Mouse (Mus musculus) spleen, postnatal 4 days (tissue): ENCODE measurements around the gene Shpk.

Experiments used
- DNase-seq, 2 experiments: peaks; one replicate each; pipeline ENCODE4 v3.0.0; 2022; ENCODE audit warnings: low spot score in 2 of 2

Shpk gene

DNA sequence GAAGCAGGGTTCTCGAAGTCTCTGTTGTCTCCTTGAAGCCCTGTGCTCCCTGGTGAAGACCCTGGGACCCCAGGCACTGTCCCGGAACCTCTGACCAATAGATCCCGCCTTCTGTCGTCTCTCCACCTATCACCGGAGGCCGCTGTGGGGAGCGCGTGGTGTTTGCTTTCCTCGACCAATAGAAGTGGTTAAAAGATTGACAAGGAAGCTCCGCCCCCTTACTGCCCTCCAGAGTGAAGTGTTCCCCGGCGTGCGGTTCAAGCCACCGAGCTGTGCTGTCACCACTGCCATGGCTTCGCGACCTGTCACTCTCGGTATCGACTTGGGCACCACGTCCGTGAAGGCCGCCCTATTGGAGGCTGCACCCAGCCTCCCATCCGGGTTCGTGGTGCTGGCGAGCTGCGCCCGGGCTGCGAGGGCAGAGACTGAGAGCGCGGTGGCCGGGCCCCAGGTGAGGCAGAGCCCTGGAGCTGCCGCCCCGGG lies at the start of gene Shpk:
TSS of gene Shpk (plus strand) at position 231 of the 483 bp plus-strand sequence.
- DNase-seq: peak; percentile 94 to 96

DNA sequence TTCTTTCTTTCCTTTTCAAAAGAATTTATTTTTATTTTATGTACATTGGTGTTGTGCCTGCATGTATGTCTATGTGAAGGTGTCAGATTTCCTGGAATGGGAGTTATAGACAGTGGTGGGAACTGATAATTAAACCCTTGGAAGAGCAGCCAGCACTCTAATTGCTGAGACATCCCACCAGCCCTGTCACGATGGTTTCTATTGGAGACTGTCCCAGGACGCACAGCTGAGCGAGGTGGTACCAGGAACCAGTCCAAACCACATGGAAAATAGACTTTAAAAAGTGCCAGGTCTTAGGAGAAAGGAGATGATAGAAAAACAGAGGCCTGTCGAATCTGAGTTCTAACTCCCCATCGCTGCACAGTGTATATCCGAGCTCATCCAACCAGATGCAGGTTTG lies 44.2 kb upstream of the Shpk start:
- no peak for DNase-seq

DNA sequence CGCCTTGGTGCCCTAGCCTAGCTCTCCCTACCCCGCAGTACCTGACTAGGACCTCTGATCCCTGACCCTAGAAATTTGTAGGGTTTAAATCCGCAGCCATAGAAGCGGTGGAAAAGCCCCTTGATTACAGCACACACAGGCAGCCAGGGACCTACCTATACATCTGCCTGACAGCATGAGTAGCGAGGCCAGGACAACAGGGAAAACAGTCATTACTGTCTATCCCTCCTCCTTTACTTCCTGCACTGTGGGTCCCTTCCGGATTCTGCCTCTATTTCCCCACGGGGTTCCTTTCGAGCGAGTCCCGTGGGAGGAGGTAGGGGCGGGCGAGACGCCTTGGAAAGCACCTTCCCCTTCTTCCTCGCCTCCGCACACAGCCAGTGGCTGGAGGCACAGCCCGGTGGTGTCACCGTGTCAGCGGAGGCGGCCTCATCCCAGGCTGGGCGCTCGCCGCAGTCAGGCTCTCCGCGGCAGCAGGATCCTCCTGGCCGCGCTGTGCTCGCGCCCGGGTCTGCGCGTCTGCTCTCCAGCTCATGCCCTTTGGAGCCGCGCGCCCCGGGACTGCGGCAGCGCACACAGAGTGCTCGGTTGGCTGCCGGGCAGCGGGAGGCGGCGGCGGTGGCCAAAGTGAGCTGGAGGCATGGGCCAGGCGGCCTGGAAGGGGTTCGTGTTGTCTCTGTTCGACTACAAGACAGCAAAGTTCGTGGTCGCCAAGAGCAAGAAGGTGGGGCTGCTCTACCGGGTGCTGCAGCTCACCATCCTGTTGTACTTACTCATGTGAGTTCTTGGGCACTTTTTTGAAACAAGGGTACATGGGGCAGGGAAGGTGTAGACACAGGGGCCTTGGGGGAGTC lies 39.1 kb upstream of the Shpk start, which contains the start of gene P2rx5:
TSS of gene P2rx5 (plus strand) at position 465 of the 854 bp plus-strand sequence.
- no peak for DNase-seq

DNA sequence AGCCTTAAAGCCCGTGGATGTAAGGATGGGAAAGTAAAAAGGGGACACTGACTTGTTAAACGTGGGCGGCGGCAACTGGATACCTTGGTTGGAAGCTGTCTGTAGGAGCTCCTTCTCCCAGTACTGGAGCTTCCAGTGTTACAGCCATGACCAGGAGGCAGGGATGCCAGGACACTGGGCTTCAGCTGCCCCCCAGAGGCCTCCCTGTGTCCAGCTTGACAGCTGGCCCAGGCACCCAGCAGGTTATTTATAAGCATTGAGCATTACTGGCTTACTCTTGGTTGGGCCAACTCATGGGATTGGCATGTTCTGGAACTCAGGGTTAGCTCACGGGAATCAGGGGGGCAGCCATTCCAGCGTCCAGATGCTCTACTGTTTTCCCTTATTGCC lies 38.5 kb upstream of the Shpk start:
- DNase-seq: no peak

DNA sequence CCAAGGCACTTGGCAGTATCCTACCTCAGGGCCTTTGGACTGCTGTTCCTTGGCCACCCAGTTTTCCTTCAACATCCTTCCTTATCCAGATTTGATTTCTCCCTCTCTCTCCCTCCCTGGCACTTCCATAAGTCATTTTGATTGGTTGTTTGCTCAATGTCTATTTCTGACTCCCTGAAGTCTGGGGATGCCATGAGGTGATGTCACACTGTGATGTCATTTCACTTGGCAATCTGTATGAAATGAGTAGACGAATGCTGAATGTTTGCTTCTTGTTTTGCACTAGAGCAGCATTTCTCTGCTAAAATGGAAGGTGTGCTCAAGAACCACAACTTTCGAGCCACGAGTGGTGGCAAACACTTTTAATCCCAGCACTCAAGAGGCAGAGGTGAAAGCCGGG lies 37.6 kb upstream of the Shpk start:
- DNase-seq: no peak

DNA sequence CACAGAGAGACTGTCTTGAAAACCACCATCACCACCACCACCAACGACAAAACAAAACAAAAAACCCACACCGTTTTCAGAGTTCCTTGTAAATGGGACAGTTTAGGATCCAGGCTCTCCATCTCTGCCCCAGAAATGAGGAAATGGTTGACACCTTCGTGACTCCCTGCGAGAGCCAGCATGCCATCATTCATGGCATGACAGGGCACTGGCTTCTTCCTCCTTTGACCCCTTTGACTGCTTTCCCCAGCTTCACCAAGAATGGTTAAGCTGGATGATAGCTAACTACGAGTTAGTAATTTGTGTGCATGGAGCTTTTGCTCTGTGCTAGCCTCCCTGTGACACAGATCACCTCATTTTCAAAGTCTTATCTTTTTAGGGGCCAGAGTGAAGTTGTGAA lies 37.0 kb upstream of the Shpk start:
- no peak for DNase-seq

DNA sequence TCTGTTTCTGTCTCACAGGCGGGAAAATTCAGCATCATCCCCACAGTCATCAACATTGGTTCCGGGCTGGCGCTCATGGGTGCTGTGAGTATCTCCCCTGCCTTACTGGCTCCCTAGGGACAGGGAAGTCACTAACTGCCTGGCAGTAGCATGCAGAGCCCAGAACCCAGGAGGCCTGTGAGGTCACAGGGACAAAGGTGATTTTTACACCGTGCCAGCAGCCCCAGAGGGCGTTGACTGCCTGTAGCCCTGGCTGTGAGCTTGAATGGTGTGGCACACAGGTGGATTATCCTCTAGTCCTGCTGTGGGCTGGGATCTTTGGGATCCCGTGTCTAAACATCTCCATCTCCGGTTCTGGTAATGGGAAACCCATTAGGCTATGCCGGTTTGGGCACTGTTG lies 31.2 kb upstream of the Shpk start:
- DNase-seq: no peak

DNA sequence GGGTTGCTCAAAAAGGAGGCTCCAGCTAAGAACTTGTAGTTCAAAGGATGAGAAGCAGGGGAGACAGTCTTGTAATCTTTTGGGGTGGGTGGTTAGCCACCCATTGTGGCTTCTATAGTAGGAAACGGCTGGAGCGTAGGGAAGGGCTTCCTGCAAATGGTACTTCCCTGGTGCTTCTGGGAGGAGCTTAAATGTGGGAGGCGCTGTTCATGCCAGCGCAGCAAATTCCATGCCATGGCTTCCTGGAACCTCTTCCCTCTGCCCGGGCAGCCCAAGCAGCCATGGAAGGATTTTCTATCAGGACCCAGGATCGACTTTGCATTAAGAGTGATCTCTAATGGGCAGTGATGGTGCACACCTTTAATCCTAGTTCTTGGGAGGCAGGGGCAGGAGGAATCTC lies 30.7 kb upstream of the Shpk start:
- DNase-seq: no peak

DNA sequence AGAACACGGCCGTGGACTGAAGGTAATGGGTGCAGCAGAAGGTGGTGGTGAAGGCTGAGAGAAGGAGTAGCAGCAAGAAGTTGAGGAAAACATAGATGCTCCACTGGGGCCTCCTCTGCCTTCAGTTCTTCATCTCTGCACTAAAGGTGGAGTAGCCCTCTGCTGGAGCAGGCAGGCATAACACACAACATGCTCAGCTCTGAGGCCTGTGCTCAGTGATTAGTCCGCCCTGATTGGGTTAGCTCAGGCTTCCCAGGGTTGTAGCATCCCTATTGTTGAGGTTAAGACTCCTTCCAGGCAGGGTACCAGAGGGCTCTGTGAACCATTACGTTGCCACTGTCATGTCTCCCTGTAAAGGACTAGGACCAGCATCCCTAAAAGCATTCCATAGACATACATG lies 30.0 kb upstream of the Shpk start:
- DNase-seq: peak; percentile 54 to 81

DNA sequence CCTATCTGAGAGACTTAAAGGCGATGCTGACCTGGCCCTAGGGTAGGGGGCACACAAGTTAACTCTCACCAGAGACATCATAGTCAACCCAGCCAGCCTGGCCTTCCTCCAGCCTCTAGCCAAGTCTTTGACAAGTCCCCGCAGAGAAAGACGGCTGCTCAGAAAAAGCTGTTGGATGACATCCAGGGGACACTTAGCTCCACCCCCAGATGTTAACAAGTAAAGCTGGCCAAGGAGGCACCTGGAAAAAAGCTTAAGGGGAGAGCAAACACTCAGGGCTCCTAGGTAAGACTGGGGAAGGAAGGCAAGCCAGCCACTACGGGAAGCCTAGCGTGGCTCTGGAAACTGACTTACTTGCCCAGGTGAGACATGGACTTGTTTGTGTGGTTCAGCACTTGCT lies 27.1 kb upstream of the Shpk start:
- no peak for DNase-seq

DNA sequence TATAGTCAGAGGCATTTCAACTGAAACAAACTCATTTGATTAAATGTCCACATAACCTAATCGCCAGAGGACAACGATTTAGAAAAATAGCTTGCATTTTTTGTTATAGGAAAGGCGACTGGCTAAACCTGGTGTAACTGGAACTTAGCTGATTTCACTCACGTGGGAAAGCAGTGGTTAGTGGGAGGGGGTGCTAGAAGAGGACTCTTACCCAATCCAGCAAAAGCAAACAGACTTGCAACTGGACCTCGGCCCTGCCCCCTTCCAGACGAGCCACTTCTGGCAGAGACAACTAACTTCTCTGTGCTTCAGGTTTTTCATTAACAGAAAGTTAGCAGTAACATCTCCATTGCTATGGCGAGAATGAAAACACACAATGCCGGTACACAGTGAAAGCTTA lies 23.6 kb upstream of the Shpk start:
- no peak for DNase-seq

DNA sequence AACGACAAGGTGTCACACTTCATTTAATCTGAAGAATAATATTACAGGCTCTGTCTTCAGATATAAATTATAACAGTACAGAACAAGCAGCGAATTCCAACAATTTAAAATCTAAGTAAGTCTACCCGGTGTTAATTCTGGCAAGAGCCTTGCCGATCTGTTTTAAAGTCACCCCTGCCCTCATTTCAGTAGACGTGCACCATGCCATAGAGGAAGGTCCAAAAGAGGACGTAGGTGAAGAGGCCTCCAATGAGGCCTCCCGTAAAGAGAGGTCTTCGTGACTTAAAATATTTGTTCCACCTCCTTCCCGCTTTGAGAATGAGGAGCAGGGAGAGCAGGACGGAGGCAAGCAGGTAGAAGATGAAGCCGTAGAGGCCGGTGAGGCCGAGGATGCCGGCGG lies 23.1 kb upstream of the Shpk start:
- no peak for DNase-seq

DNA sequence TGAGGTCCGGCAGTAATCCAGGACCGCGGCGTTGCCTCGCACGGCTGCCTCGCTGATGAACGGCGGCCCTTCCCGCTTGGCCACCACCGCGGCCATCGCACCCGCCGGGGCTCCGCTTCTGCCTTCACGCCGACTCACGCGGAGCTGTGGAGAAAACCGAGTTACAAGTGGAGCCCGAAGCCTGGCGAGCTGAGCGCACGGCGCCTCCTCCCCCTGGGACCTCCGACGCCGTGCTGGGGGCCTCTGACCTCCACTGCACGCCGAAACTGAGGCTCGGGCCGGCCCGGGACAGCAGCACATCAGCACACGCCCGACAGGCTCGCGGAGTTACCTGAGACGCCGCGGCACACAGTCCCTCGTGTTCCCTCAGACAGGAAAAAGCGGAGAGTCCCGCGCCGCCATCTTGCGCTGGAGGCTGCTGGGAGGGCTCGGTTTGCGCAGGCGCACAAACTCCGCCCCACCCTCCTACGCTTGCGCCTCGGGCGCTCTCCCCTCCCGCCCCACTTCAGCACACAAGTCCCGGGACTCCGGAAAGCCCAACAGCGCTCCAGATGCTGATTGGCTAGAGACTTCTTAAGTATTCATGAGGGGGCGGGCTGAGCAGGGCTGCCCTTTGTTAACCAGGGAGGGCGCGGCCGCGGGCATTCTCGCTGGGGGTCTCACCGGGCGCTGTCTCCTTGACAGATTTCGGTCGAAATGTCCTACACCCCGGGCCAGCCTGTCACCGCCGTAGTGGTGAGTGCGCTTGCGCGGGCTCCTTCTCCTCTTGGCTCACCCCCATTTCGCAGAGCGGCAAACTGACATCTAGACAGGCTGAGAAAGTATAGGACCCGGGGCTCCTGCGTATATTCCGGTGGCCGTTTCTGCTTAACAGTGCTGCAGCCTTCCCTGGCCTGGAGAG lies 22.4 kb upstream of the Shpk start, which contains the start of the genes Emc6 and Tax1bp3:
TSS of gene Emc6 (minus strand) at position 430 of the 901 bp plus-strand sequence.
TSS of gene Tax1bp3 (plus strand) at position 476 of the 901 bp plus-strand sequence.
- DNase-seq: peak; percentile 97 to 98

DNA sequence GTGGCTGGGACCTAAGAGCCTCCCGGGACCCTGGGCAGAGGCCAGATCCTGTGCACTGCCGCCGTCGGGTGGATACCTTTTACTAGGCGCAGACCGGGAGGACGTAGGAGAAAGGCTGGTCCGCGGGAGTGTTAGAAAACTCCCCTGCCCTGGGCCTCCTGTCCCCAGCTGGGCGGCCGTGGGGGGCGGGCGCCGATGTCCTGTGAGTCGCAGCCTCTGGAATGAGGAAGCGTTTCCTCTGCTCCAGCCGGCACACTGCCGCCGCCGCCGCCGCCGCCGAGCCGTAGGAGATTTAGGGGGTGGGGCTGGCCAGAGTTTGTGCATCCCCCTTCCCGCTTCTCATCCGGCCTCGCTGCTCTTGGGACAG lies 21.8 kb upstream of the Shpk start:
- peak; percentile 56 to 77 for DNase-seq

DNA sequence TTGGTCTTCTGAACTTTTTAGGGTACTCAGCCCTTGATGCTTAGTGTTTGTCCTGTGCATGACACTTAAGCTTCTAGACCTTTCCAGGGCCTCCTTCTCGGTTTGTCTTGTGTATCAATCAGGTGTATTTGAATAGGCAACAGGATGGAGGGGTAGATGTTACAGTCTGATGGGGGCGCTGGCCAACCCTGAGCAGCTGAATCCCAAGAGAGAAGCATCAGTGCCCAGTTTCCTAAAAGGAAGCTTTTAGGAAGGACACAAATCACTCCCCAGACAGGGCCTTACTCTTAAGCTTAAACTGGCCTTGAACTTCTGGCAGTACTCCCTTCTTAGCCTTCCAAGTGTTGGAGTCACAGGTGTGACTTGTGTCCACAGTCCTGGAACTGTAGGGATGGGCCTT lies 21.4 kb upstream of the Shpk start:
- DNase-seq: no peak

DNA sequence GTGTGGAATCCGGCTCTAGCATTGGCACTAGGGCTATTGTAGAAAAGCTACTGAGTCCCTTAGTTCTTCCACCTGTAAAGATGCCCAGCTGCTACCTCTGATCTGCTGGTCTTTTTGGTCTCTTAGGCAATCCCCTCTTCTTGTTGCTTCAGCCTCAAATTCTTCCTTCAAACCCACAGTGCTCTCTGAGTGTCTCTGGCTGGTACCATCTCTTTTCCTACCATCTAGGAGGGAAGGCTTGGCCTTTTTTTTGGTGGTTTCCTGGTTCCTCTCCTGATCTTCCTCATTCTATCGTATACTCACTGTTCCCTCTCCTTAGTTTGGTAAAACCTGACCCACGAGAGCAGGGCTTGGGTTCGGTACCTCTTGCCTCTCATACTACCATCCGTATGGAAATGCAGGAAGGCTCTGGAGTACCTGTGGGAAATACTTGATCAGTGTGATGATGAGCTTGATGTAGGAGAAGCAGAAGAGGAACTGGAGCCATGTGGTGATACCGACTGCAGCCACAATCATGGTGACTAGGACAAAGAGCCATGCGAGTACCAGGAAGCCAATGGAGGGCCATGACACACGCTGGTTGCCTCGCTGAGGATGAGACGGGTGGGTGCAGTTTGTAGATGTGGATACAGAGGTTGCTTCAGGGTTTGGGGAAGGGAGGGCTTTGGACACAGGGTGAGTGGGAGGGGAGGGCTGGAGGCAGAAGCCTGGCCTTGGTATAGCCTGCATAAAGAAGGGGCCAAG lies 13.2 kb upstream of the Shpk start:
- no peak for DNase-seq

DNA sequence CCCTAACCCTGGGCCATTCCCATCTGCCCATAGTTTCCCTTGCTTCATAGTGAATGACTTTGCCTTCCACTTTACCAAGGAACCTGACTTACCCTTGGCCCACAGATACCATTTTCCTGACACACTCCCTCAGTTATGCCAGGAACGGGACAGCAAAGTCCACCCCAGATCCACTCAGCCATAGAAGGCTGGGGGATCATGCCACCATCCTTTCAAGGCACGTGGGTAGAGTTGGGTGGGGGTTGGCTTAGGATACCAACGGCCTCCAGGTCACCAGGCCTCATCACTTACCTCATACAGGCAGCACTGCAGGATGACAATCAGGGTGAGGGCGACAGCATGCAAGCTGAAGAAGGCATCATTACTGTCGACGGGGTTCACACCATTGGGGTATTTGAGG lies 12.0 kb upstream of the Shpk start:
- DNase-seq: no peak

DNA sequence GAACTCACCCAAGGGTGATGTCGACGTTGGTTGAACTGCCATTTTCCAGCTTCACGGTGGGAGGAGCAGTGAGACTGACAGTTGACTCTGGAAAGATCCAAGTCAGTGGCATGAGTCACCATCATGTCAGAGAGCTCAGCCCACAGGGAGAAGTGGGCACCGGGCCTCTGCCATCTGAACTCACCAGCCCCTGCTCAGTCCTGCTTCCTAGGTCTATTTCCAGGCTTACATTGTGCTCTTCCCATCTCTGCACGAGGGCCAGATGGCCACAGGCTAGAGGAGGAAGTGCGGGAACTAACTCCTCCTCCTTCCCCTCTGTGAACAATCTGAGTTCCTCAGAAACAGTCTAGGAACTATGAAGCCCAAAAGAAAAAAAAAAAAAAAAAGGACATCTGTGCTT lies 6.2 kb upstream of the Shpk start:
- DNase-seq: no peak

DNA sequence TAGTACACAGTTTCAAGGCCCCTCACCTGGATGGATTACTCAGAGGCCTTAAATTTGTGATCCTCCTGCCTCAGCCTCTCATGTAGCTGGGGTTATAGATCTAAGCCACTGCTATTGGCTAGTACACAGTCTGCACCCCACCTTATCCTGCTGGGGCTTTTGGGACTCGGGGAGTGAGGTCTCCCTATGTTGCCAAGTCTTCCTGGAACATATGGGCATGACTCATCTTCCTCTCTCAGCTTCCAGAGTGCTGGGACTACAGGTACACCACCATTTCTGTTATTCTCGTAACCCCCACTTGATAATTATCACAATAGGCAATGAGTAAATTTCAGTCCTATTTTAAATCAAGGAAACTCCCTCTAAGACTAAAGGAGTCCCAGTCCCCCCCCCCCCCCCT lies 4.8 kb upstream of the Shpk start:
- no peak for DNase-seq

DNA sequence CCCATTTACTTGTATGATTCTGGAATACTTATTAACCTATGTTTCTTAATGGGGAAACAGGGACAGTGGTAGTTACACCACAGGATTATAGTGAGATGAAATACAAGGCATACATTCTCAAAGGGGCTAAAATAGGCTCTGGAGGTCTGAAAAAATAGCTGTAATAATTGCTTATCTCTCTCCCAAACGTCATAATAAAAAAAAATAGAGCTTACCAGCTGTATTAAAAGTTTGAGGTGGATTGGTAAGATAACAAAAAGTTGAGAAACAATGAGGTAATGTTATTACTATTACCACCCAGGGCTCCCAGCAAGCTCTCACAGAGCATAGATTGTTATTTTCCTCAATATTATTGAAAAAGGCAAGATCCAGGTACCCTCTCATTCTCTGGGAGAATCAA lies 1.1 kb upstream of the Shpk start:
- DNase-seq: no peak

DNA sequence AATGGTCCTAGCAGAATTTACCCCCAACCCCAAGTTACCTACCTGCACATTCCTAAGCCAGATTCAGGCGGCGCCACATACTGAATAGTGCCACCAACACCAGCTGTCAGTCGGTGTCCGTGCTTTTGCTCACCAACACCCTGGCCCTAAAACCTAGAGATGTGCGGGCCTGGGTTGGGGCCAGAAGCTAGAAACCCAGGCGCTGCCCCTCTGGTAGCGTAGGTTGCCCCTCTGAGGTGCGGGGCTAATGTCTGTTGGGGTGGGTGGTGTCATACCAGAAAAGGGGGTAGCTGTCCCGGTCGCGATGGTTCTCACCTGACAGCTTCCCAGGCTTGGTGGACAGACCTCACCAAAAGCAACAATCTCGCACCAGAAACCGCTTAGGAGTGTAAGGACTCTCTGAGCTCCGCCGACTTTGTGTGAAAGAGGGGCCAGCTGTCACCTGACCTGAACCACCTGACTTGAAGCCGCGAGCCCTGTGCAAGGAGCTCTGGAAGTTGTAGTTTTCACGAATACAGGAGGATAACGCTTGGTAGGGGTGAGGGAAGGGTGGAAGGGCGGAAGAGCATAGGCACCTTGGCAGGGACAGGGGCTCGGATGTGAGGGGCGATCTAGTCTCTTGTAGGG lies 544 bp upstream of the Shpk start, which contains the start of gene Ctns:
TSS of gene Ctns (minus strand) at position 440 of the 627 bp plus-strand sequence.
- DNase-seq: peak in 1 of 2 experiments; percentile 77
